Mouse (Mus musculus) adrenal gland, postnatal 10 days (tissue): ENCODE measurements around the gene Trp73. TPM values are rescaled to one million over a fixed set of nuclear protein-coding genes. Genes with fewer than 3 reads are reported as not detected.
A peak's percentile ranks its signal among the peaks of the same experiment; 100 is the strongest.

Source experiments
- DNase-seq: peaks from one replicate; pipeline ENCODE4 v3.0.0; 2021; ENCODE audit warnings: mixed read lengths
- total RNA-seq, 2 experiments: library from RNA; stranded (reverse); gene quantifications; 2 replicates each; pipeline ENCODE4 v1.2.3; 2021

Gene Trp73
- total RNA-seq, 2 experiments from 2014 or later: 0.15 TPM; not detected in 1

- no peak for DNase-seq
Measured at GRCm38 (mm10) chr4:154028646-154029045, 111.4 kb downstream of the Trp73 start.

- DNase-seq: no peak
Measured at GRCm38 (mm10) chr4:154028066-154028465, 111.9 kb downstream of the Trp73 start.

- DNase-seq: no peak
Measured at GRCm38 (mm10) chr4:154026441-154026761, 113.6 kb downstream of the Trp73 start.

GRCm38 (mm10) chr4:154025641-154026440, 114.2 kb downstream of the Trp73 start, which contains the start of gene Smim1:
Smim1 (minus strand) TSS chr4:154026230.
- DNase-seq: peak; percentile 82

GRCm38 (mm10) chr4:154024729-154025521, 115.1 kb downstream of the Trp73 start:
- DNase-seq: peak; percentile 42

- peak; percentile 41 for DNase-seq
Measured at GRCm38 (mm10) chr4:154023754-154024601, 116.0 kb downstream of the Trp73 start.

GRCm38 (mm10) chr4:154022844-154023243, 117.2 kb downstream of the Trp73 start:
- no peak for DNase-seq

GRCm38 (mm10) chr4:154022407-154022806, 117.6 kb downstream of the Trp73 start:
- DNase-seq: peak; percentile 44

GRCm38 (mm10) chr4:154021432-154021831, 118.6 kb downstream of the Trp73 start:
- DNase-seq: peak; percentile 25

GRCm38 (mm10) chr4:154019571-154019970, 120.4 kb downstream of the Trp73 start:
- peak; percentile 74 for DNase-seq

GRCm38 (mm10) chr4:154015476-154015875, 124.5 kb downstream of the Trp73 start:
- no peak for DNase-seq

GRCm38 (mm10) chr4:154012132-154012882, 127.7 kb downstream of the Trp73 start:
- DNase-seq: peak; percentile 42

- DNase-seq: peak; percentile 88
Measured at GRCm38 (mm10) chr4:154011646-154012089, 128.3 kb downstream of the Trp73 start, which contains the start of gene Lrrc47. Lrrc47 (plus strand) TSS chr4:154011731.

- no peak for DNase-seq
Measured at GRCm38 (mm10) chr4:154010907-154011645, 128.9 kb downstream of the Trp73 start.

GRCm38 (mm10) chr4:154007759-154008158, 132.2 kb downstream of the Trp73 start:
- peak; percentile 32 for DNase-seq

- no peak for DNase-seq
Measured at GRCm38 (mm10) chr4:154006264-154006663, 133.7 kb downstream of the Trp73 start.
